Mouse (Mus musculus): ENCODE results near the gene Enpp5. TPM values are rescaled to one million over a fixed set of nuclear protein-coding genes. Genes with fewer than 3 reads are reported as not detected.
A peak's percentile ranks its signal among the peaks of the same experiment; 100 is the strongest.

Gene Enpp5
- polyA plus RNA-seq, 1 experiment from 2014 or later = 15.4 TPM

DNA sequence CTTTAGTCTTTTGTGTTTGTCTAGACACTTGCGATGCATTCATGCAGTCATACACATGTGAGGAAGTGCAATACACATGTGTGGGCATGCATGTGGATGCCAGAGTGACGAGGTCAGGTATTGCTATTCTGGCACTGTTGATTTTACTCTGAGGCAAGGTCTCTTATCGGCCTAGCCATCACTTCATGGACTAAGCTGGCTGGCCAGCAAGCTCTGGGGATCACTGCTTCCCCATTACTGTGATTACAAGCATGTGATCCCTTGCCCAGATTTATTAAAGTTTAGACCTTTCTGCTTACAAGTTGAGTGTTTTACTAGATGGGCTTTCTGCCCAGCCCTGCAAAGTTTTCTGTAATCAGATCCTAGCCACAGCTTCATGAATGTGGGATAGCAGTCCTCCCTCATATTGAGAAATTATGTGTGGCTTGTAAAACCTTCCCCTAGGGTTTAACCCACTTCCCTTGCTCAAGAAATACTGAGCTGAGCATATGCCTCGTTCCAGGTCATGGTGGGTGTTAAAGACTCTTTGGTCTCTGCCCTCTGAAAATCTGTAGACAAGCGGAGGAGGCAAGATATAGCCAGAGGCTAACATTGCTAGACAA lies 17.2 kb upstream of the Enpp5 start:
- ATAC-seq (ENCODE audit: insufficient number of reproducible peaks, insufficient read depth, low FRiP score, low TSS enrichment, low read depth) = 0 out of 2 replicates have a peak, but pooled peaks have one; percentile 10
- no peaks in the 10 kb centered on the region for H3K27me3 ChIP-seq
- no peaks in the 10 kb centered on the region for H3K36me3 ChIP-seq
- WGBS = 46% methylated on average over 5 of the region's 5 CpGs
- H3K4me1 ChIP-seq = peaks cover 12% of the 10 kb centered on the region
- no peak overlapping the region for H3K27ac ChIP-seq
- H3K9ac ChIP-seq = no peak overlapping the region
- H3K4me2 ChIP-seq = no peak overlapping the region
- no peak overlapping the region for H3K4me3 ChIP-seq
- H3K9me3 ChIP-seq = no peaks in the 10 kb centered on the region

DNA sequence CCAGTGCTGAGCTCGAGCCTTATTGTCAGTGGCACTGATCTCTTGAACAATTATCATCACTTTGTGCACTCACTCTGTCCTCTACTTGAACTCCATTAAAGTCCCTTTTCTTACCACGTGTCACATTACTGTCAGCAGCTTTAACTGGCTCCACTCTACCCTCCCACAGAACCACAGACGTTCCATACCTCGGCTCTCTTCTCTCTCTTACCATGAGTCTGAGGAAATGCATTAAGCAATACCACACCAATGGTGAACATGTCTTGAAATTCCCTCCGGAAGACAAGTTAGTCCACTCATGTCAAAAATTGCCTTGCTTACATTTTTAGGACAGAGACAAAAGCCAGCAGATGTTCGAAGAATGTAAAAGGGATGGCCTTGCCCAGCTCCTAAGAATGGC lies 9.7 kb upstream of the Enpp5 start:
- no peak for ATAC-seq (ENCODE audit: insufficient number of reproducible peaks, insufficient read depth, low FRiP score, low TSS enrichment, low read depth)
- WGBS = 72% methylated on average over 6 of the region's 6 CpGs
- H3K27me3 ChIP-seq = no peaks in the 10 kb centered on the region

DNA sequence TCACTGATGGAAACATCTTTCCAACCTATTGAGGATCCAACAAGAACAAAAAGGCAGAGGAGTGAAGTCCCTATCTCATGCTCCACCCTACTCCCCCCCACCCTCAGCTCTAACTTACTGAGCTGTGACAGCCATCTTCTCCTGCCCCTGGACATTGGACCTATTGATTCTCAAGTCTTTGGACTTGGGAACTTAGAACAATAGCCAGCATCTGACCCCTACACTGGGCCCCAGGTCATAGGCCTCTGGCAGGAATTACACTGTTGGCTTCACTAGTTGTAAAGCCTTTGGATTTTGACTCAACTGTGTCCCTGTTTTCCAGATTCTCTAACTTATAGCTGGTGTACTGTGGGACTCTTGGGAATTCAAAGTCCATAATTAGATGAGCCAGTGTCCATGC lies 6.9 kb upstream of the Enpp5 start:
- Histone ChIP-seq H3K27me3 (no peaks in the 10 kb centered on the region), H3K4me2 (no peak overlapping the region), H3K9ac (no peak overlapping the region), H3K4me3 (no peak overlapping the region), H3K27ac (no peak overlapping the region), H3K4me1 (no peaks in the 10 kb centered on the region), H3K36me3 (no peaks in the 10 kb centered on the region), H3K9me3 (no peaks in the 10 kb centered on the region)
- ATAC-seq (ENCODE audit: insufficient number of reproducible peaks, insufficient read depth, low FRiP score, low TSS enrichment, low read depth) = no peak

More for the DNA sequence above, 9.7 kb upstream of the Enpp5 start:
- H3K4me2 ChIP-seq = no peak overlapping the region
- H3K27ac ChIP-seq = no peak overlapping the region
- H3K36me3 ChIP-seq = no peaks in the 10 kb centered on the region
- H3K4me1 ChIP-seq = no peaks in the 10 kb centered on the region
- no peaks in the 10 kb centered on the region for H3K9me3 ChIP-seq
- no peak overlapping the region for H3K4me3 ChIP-seq
- no peak overlapping the region for H3K9ac ChIP-seq

DNA sequence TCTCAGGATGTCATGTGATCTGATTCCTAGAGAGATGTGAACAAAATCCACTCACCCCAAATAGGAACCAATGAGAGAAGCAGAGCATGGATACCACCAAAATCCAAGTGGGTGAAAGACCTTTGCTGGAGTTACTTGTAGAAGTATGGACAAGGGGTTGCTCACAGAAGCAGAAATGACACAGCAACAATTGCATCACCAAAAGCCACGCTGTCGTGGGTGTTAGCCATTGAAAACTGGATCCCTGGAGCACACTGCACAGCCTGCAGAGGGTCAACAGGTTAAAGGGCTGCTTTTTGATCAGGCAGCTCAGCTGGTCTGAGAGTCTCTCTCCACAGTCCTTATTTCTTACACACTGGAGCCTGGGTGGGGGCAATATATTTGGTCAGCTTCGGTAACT lies 3.0 kb upstream of the Enpp5 start:
- Histone ChIP-seq H3K27me3 (no peaks in the 10 kb centered on the region; the same call in 1 of the 2 replicates), H3K9ac (no peak overlapping the region), H3K9me3 (no peaks in the 10 kb centered on the region), H3K4me3 (no peak overlapping the region), H3K4me1 (peaks cover 6% of the 10 kb centered on the region), H3K36me3 (no peaks in the 10 kb centered on the region), H3K27ac (no peak overlapping the region), H3K4me2 (no peak overlapping the region)
- no peak for ATAC-seq (ENCODE audit: insufficient number of reproducible peaks, insufficient read depth, low FRiP score, low TSS enrichment, low read depth)
- WGBS = 79% methylated on average over 3 of the region's 3 CpGs

DNA sequence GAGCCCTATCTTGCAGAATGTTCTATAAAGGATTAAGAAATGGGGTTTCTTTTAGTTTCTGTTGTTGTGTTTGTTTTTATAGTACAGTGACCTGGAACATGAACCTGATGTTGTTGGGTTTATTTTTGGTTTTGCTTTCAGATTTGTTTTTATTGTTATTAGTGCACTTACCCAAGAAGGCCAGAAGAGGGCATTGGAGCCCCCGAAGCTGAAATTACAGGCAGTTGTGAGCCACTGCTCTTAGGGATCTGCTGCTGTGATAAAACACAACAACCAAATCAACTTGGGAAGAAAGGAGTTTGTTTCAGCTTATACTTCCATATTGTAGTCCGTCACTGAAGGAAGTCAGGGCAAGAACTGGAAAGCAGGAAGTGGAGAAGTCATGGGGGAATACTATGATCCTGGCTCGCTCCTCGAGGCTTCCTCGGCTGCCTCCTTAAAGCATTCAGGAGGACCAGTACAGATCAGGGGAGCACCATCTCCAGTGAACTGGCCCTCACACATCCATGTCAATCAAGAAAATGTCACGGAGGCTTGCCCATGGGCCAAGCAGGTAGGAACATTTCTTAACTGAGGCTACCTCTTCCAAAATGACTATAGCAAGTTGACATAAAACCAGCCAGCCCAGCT lies 2.4 kb upstream of the Enpp5 start:
- ATAC-seq (ENCODE audit: insufficient number of reproducible peaks, insufficient read depth, low FRiP score, low TSS enrichment, low read depth) = no peak

DNA sequence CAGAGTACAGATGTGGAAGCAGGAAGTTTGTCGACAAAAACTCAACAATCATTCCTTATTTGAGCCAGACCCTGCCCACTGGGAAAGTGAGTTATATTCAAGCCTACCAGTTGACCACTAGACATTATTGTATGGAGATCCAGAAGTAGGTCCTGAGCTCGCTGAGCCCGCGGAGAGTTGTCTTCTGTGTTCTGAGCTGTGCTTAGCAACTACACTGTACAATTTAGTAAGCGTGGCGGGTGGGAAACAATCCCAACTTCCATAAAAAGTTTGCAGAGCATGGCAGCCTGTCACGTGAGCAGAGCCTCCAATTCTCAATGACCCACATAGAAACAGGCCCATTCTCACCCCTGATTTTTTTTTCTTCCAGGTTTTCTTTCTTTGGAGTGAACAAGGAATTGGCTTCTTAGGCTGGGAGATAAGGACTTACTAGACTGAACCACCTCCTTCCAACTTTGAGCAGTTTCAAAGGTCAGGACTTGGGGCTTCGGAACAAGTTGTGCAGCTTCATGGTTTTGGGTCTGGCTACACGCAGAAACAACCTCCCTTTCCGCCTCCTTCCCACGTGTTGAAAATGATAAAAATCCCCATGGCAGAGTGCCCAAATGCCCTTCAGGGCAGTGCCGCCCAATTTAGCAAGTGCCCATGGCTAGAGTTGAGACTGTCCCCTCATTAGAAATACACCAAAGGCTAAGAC lies 1.3 kb upstream of the Enpp5 start:
- Histone ChIP-seq H3K4me1 (peaks cover 6% of the 10 kb centered on the region), H3K27me3 (no peaks in the 10 kb centered on the region; the same call in 1 of the 2 replicates), H3K9ac (no peak overlapping the region), H3K9me3 (no peaks in the 10 kb centered on the region), H3K36me3 (peaks cover 12% of the 10 kb centered on the region), H3K27ac (no peak overlapping the region), H3K4me3 (no peak overlapping the region), H3K4me2 (no peak overlapping the region)
- no peak for ATAC-seq (ENCODE audit: insufficient number of reproducible peaks, insufficient read depth, low FRiP score, low TSS enrichment, low read depth)
- WGBS = 83% methylated on average over 12 of the region's 12 CpGs

More for the DNA sequence above, 2.4 kb upstream of the Enpp5 start:
- H3K27me3 ChIP-seq = no peaks in the 10 kb centered on the region; the same call in 1 of the 2 replicates
- peaks cover 3% of the 10 kb centered on the region; the same call in 1 of the 2 replicates for H3K36me3 ChIP-seq
- peaks cover 6% of the 10 kb centered on the region for H3K4me1 ChIP-seq
- peak overlapping the region; percentile 3; the same call in 1 of the 2 replicates for H3K4me2 ChIP-seq
- no peak overlapping the region for H3K9ac ChIP-seq
- no peaks in the 10 kb centered on the region for H3K9me3 ChIP-seq
- H3K4me3 ChIP-seq = no peak overlapping the region
- H3K27ac ChIP-seq = no peak overlapping the region
- 50% methylated on average over 6 of the region's 6 CpGs for WGBS

DNA sequence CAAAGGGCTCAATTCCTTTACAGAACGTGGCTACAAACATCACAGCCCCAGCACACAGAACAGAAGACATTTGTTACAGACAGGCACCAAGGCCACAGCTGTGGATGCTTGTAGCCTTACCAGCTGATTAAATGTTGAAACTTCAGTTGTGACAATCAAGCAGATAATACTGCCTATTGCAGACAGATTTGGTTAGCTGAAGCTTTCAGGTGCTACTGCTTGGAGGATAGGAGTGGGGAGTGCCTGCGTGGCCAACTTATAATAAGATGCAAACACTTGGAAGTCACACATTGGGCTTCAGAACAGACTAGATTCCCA lies 811 bp upstream of the Enpp5 start:
- Histone ChIP-seq H3K9ac (no peak overlapping the region), H3K27ac (no peak overlapping the region), H3K4me1 (peaks cover 6% of the 10 kb centered on the region), H3K36me3 (peaks cover 12% of the 10 kb centered on the region), H3K27me3 (no peaks in the 10 kb centered on the region; the same call in 1 of the 2 replicates), H3K4me2 (no peak overlapping the region), H3K4me3 (no peak overlapping the region), H3K9me3 (no peaks in the 10 kb centered on the region)
- ATAC-seq (ENCODE audit: insufficient number of reproducible peaks, insufficient read depth, low FRiP score, low TSS enrichment, low read depth) = no peak
- WGBS = 57% methylated on average over 2 of the region's 2 CpGs

DNA sequence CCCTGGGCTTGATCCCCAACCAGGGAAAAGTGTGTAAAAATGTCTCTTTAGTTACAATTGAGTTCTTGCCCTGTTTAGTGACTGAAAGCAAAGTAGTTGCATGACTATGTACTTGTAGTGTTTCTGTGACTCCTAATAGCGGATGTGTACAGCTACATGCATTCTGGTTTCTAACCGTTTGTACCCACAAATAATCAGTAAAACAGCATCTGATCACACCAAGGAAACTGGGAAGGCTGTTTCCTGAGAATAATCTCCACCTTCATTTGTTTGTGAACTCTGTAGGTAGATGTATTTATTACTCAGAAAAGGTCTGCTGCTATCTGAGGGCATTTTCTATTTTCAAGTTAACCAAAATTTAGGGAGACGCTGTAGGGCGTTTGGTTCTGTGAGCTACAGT lies 4.5 kb downstream of the Enpp5 start:
- no peak overlapping the region for H3K4me2 ChIP-seq
- WGBS = 85% methylated on average over 4 of the region's 4 CpGs
- no peak overlapping the region for H3K9ac ChIP-seq
- no peaks in the 10 kb centered on the region for H3K9me3 ChIP-seq
- no peak overlapping the region for H3K27ac ChIP-seq
- H3K4me1 ChIP-seq = peaks cover 6% of the 10 kb centered on the region
- peaks cover 12% of the 10 kb centered on the region for H3K36me3 ChIP-seq
- no peaks in the 10 kb centered on the region for H3K27me3 ChIP-seq
- ATAC-seq (ENCODE audit: insufficient number of reproducible peaks, insufficient read depth, low FRiP score, low TSS enrichment, low read depth) = no peak
- H3K4me3 ChIP-seq = no peak overlapping the region

DNA sequence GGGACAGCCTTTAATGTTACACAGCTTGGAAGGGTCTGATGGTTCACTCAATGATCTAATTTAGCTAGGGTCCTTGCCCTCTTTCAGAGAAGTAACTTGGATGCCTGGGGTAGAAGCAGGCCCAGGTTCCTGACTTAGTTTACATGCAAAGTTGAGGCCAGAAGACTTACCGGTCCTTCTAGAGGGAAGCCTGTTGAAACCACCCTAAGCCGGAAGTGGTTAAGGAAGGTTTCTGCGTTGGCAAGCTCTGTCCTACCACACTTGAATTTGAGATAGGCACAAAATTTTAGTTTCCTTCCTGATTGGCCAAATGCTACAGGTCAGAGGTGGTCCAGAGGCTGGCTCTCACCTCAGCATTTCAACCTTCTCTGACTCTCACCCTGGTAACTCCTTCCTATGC lies 9.6 kb downstream of the Enpp5 start:
- H3K9me3 ChIP-seq = no peaks in the 10 kb centered on the region
- no peaks in the 10 kb centered on the region for H3K4me1 ChIP-seq
- H3K9ac ChIP-seq = no peak overlapping the region
- no peak overlapping the region for H3K4me2 ChIP-seq
- H3K27ac ChIP-seq = no peak overlapping the region
- H3K27me3 ChIP-seq = no peaks in the 10 kb centered on the region
- 94% methylated on average over 3 of the region's 3 CpGs for WGBS
- H3K36me3 ChIP-seq = no peaks in the 10 kb centered on the region; the same call in 1 of the 2 replicates
- no peak for ATAC-seq (ENCODE audit: insufficient number of reproducible peaks, insufficient read depth, low FRiP score, low TSS enrichment, low read depth)
- no peak overlapping the region for H3K4me3 ChIP-seq

DNA sequence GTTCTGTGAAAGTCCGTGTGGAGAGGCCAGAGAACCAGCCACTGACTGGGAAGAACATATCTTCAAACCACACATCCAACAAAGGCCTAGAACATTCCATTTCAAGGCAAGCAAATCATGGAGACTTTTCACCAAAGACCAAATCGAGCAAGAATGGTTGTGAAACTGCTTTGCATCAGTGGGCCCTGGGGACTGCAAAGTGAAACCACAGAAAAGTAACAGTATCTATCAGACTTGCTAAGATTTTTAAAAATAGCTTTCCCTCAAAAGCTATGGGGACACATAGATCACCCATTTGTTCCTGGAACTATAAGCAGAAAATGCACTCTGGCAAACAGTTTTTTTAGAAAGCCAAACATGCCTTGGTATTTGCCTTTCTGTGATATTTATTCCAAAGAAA lies 12.3 kb downstream of the Enpp5 start:
- no peak for ATAC-seq (ENCODE audit: insufficient number of reproducible peaks, insufficient read depth, low FRiP score, low TSS enrichment, low read depth)
- Histone ChIP-seq H3K27ac (no peak overlapping the region), H3K9ac (no peak overlapping the region), H3K4me1 (no peaks in the 10 kb centered on the region), H3K36me3 (no peaks in the 10 kb centered on the region), H3K9me3 (no peaks in the 10 kb centered on the region), H3K4me3 (no peak overlapping the region), H3K27me3 (no peaks in the 10 kb centered on the region), H3K4me2 (no peak overlapping the region)
- WGBS = 54% methylated on average over 2 of the region's 2 CpGs

DNA sequence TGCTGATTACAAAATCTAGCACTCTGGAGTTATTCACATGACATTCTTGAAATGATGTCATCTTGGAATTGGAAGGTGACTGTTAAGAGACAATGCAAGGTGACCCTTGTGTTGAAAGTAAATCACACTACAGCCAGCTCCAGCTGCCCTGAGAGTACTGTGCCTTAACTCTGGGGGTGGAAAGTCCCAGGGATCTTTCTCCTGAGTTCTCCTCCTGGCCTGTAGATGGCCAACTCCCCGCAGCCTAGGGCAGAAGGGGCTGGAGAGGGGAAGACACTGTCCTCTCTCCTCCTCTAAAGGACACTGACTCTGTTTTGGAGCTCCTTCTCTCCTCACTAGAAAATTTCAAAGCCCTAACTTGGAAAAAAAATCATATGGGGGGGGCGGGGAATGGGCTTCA lies 12.9 kb downstream of the Enpp5 start:
- no peak overlapping the region for H3K4me2 ChIP-seq
- 31% methylated on average over 2 of the region's 2 CpGs for WGBS
- no peak for ATAC-seq (ENCODE audit: insufficient number of reproducible peaks, insufficient read depth, low FRiP score, low TSS enrichment, low read depth)
- no peaks in the 10 kb centered on the region for H3K9me3 ChIP-seq
- no peak overlapping the region for H3K27ac ChIP-seq
- no peak overlapping the region for H3K9ac ChIP-seq
- no peaks in the 10 kb centered on the region for H3K36me3 ChIP-seq
- H3K27me3 ChIP-seq = no peaks in the 10 kb centered on the region
- H3K4me3 ChIP-seq = no peak overlapping the region
- H3K4me1 ChIP-seq = no peaks in the 10 kb centered on the region

DNA sequence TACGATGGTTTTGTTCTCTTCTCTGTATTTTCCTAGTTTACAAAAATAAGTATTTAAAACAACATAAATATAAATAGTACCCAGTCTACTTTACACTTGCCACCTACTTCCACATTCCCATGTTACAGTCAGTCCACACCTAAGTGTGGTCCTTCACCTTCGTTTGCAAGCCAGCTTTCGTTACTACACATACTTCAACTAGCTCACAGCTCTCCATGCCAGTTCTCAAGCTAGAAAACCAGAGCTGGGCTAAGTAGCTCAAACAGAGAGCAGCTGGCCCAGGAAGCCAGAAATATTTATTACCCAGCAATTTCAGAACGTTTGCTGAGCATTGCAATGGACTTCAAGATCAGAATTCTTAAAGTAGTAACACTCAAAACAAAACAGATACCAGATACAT lies 21.9 kb downstream of the Enpp5 start:
- H3K4me1 ChIP-seq = peaks cover 7% of the 10 kb centered on the region
- H3K4me3 ChIP-seq = no peak overlapping the region
- no peaks in the 10 kb centered on the region for H3K36me3 ChIP-seq
- no peak overlapping the region for H3K4me2 ChIP-seq
- H3K9me3 ChIP-seq = no peaks in the 10 kb centered on the region
- 66% methylated on average over 4 of the region's 4 CpGs for WGBS
- 0 out of 2 replicates have a peak, but pooled peaks cover 3% of the 10 kb centered on the region for H3K27me3 ChIP-seq
- H3K9ac ChIP-seq = no peak overlapping the region
- no peak overlapping the region for H3K27ac ChIP-seq
- no peak for ATAC-seq (ENCODE audit: insufficient number of reproducible peaks, insufficient read depth, low FRiP score, low TSS enrichment, low read depth)

Measured in embryonic facial prominence, embryonic 13.5 days (tissue).